Mouse (Mus musculus) hindbrain, embryonic 16.5 days (tissue): ENCODE measurements around the gene U2af1l4. TPM values are rescaled to one million over a fixed set of nuclear protein-coding genes. Genes with fewer than 3 reads are reported as not detected.

ENCODE experiments used
- ATAC-seq: fragments of 200-750 bp; cut with Nextera tagmentation; 2 replicates; pipeline ENCODE4 v1.8.0; 2017; ENCODE audit warnings: moderate TSS enrichment, moderate library complexity
- H3K27ac ChIP-seq: fragments of 300-500 bp; sonication (generic); 2 replicates; pipeline ENCODE4 v1.5.1; 2014; ENCODE audit warnings: low read depth, mild to moderate bottlenecking, control low read depth, low read length, moderate library complexity
- H3K27me3 ChIP-seq: fragments of 300-500 bp; sonication (generic); replicated peaks from 2 replicates; pipeline ENCODE4 v1.6.1; 2014; ENCODE audit warnings: low read length; ENCODE audit not compliant: control insufficient read depth, insufficient read depth
- H3K36me3 ChIP-seq: fragments of 300-500 bp; sonication (generic); 2 replicates; pipeline ENCODE4 v1.6.1; 2014; ENCODE audit warnings: mild to moderate bottlenecking, low read length, moderate library complexity, mixed read lengths; ENCODE audit not compliant: control insufficient read depth, insufficient read depth
- H3K4me1 ChIP-seq: fragments of 300-500 bp; sonication (generic); 2 replicates; pipeline ENCODE4 v1.6.1; 2014; ENCODE audit warnings: low read depth, low read length; ENCODE audit not compliant: control insufficient read depth, insufficient read depth
- H3K4me2 ChIP-seq: fragments of 300-500 bp; sonication (generic); 2 replicates; pipeline ENCODE4 v1.6.1; 2014; ENCODE audit warnings: mild to moderate bottlenecking, low read length, control low read depth, moderate library complexity
- H3K4me3 ChIP-seq: fragments of 300-500 bp; sonication (generic); 2 replicates; pipeline ENCODE4 v1.5.1; 2014; ENCODE audit warnings: mild to moderate bottlenecking, low read length, control low read depth, moderate library complexity
- H3K9ac ChIP-seq: fragments of 300-500 bp; sonication (generic); 2 replicates; pipeline ENCODE4 v1.6.1; 2014; ENCODE audit warnings: low read depth, mild to moderate bottlenecking, control low read depth, low read length, moderate library complexity
- H3K9me3 ChIP-seq: fragments of 300-500 bp; sonication (generic); 2 replicates; pipeline ENCODE4 v1.6.1; 2014; ENCODE audit warnings: mild to moderate bottlenecking, low read length, moderate library complexity; ENCODE audit not compliant: control insufficient read depth
- WGBS: fragments of 180-500 bp; shearing (Covaris S2); extraction: QIAGEN DNeasy Blood & Tissue Kit; methylation state at CpG from one replicate; pipeline ENCODE4 v1.1.7; 2014; 5-methylcytosine and 5-hydroxymethylcytosine counted together
- microRNA-seq: library from miRNA; unstranded; fragments of <30 nt; microRNA quantifications from one replicate; pipeline ENCODE4, GENCODE M21; 2017
- polyA plus RNA-seq: library from polyadenylated mRNA; unstranded; fragments of >200 nt; fragmentation: Nextera tagmentation; extraction: Ambion mirVana; gene quantifications from 2 replicates; pipeline ENCODE4 v1.2.1, GENCODE M21; 2015

The U2af1l4 gene
- polyA plus RNA-seq, 1 experiment from 2014 or later, result 96.9 TPM

DNA sequence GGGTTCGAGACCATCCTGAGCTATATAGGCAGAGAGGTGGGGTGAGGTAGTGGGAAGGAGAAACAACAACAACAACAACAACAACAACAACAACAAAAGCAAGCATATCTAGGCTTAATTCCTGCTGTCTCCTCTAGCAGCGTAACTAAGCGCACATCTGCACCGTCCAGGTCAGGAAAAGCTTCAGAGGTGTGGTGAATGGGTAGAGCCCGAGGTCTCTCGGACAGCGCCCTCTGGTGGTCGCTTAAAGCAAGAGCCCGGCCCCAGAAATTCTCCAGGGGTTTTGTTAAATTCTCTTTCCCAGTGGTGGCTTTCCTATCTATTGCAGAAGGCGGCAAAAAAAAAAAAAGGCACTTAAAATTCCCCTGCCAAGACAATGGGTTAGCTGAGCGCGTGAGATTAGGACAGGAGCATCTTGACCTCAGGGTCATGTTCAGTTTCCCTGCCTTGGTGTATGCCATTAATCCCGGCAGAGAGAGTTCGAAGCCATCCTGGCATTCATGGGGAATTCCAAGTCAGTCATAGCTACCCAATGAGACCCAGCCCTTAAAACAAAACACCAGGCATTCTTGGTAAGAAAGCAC lies 50.5 kb downstream of the U2af1l4 start:
- no peak overlapping the region for H3K4me2 ChIP-seq
- no peak overlapping the region for H3K27ac ChIP-seq
- no peaks in the 10 kb centered on the region for H3K4me1 ChIP-seq
- H3K9ac ChIP-seq, result no peak overlapping the region
- ATAC-seq, result no peak
- H3K4me3 ChIP-seq, result no peak overlapping the region
- no peaks in the 10 kb centered on the region for H3K27me3 ChIP-seq
- no peaks in the 10 kb centered on the region for H3K9me3 ChIP-seq
- peaks cover 28% of the 10 kb centered on the region for H3K36me3 ChIP-seq
- WGBS, result 29% methylated on average over 14 of the region's 14 CpGs

DNA sequence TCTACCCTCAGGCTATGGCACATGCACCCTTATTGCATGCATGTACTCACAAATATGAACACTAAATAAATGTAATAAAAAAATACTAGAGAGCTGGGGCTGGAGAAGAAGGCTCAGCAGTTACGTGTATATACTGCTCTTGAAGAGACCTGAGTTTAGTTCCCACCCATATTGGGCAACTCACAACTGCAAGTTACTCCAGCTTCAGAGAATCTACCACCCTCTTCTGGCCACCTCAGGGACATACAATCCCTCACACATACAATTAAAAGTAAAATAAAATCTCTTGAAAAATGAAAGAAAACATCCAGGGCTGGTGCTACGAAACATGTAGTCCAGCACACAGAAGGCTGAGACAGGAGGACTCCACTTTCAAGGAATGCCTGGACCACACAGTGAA lies 51.4 kb downstream of the U2af1l4 start:
- H3K27me3 ChIP-seq, result no peaks in the 10 kb centered on the region
- H3K36me3 ChIP-seq, result peaks cover 36% of the 10 kb centered on the region
- H3K4me2 ChIP-seq, result no peak overlapping the region
- ATAC-seq, result no peak
- H3K27ac ChIP-seq, result no peak overlapping the region
- no peaks in the 10 kb centered on the region for H3K9me3 ChIP-seq
- WGBS, result 74% methylated on average over 2 of the region's 2 CpGs
- H3K4me3 ChIP-seq, result no peak overlapping the region
- no peak overlapping the region for H3K9ac ChIP-seq
- no peaks in the 10 kb centered on the region for H3K4me1 ChIP-seq

Small RNA genes lying within 50 kb of the gene (microRNA-seq; reads per million reads assigned to microRNA genes)
- gene Gm38670 (0.83 reads per million), gene Mir3569 (1.2 reads per million)

Other genes with a start within 250 kb of the U2af1l4 start
- gene Syne4, start 248.5 kb upstream of the U2af1l4 start, polyA plus RNA-seq, result 14.6 and 14.8 TPM in 2 replicates
- gene E130208F15Rik, start 241.6 kb upstream of the U2af1l4 start, polyA plus RNA-seq, result 0.21 and 0.54 TPM in 2 replicates
- gene Sdhaf1, start 239.4 kb upstream of the U2af1l4 start, polyA plus RNA-seq, result 16.8 and 17.0 TPM in 2 replicates
- 15.8 and 16.8 TPM in 2 replicates for gene Lrfn3, start 200.5 kb upstream of the U2af1l4 start, polyA plus RNA-seq
- 29.7 and 31.5 TPM in 2 replicates for gene Tyrobp, start 149.5 kb upstream of the U2af1l4 start, polyA plus RNA-seq
- 0.95 and 0.97 TPM in 2 replicates for gene Hcst, start 143.4 kb upstream of the U2af1l4 start, polyA plus RNA-seq
- 2.5 and 2.9 TPM in 2 replicates for gene Nfkbid, start 141.6 kb upstream of the U2af1l4 start, polyA plus RNA-seq
- gene Aplp1, start 117.8 kb upstream of the U2af1l4 start, polyA plus RNA-seq, result 742 and 752 TPM in 2 replicates
- 3.0 and 4.2 TPM in 2 replicates for gene Kirrel2, start 105.6 kb upstream of the U2af1l4 start, polyA plus RNA-seq
- 0.98 and 1.7 TPM in 2 replicates for gene Nphs1, start 105.0 kb upstream of the U2af1l4 start, polyA plus RNA-seq
- not detected in 2 replicates for gene Prodh2, start 69.7 kb upstream of the U2af1l4 start, polyA plus RNA-seq
- 94.8 and 134 TPM in 2 replicates for gene Arhgap33, start 28.2 kb upstream of the U2af1l4 start, polyA plus RNA-seq
- gene Hspb6, start 11.1 kb upstream of the U2af1l4 start, polyA plus RNA-seq, result 14.2 TPM in 2 replicates
- gene Proser3, start 11.0 kb upstream of the U2af1l4 start, polyA plus RNA-seq, result 6.8 and 7.5 TPM in 2 replicates
- gene Lin37, start 3.5 kb upstream of the U2af1l4 start, polyA plus RNA-seq, result 51.0 and 58.7 TPM in 2 replicates
- 13.7 and 17.4 TPM in 2 replicates for gene Gm49396, start within 50 bp of the U2af1l4 start, polyA plus RNA-seq
- gene Psenen, start 326 bp downstream of the U2af1l4 start, polyA plus RNA-seq, result 121 and 132 TPM in 2 replicates
- gene Igflr1, start 2.1 kb downstream of the U2af1l4 start, polyA plus RNA-seq, result 4.0 and 6.8 TPM in 2 replicates
- gene Kmt2b, start 25.4 kb downstream of the U2af1l4 start, polyA plus RNA-seq, result 8.1 and 9.3 TPM in 2 replicates
- 0.11 and 0.21 TPM in 2 replicates for gene Zbtb32, start 35.6 kb downstream of the U2af1l4 start, polyA plus RNA-seq
- gene Upk1a, start 49.5 kb downstream of the U2af1l4 start, polyA plus RNA-seq, result 0.70 and 0.72 TPM in 2 replicates
- gene Cox6b1, start 62.9 kb downstream of the U2af1l4 start, polyA plus RNA-seq, result 1,112 and 1,310 TPM in 2 replicates
- not detected in 2 replicates for gene Etv2, start 72.6 kb downstream of the U2af1l4 start, polyA plus RNA-seq
- gene Rbm42, start 87.0 kb downstream of the U2af1l4 start, polyA plus RNA-seq, result 125 and 128 TPM in 2 replicates
- 25.7 and 28.8 TPM in 2 replicates for gene Haus5, start 101.7 kb downstream of the U2af1l4 start, polyA plus RNA-seq
- gene Pmis2, start 108.3 kb downstream of the U2af1l4 start, polyA plus RNA-seq, result not detected in 2 replicates
- not detected in 2 replicates for gene 2200002J24Rik, start 135.6 kb downstream of the U2af1l4 start, polyA plus RNA-seq
- gene Atp4a, start 148.9 kb downstream of the U2af1l4 start, polyA plus RNA-seq, result 3.0 and 3.7 TPM in 2 replicates
- 278 and 301 TPM in 2 replicates for gene Tmem147, start 166.2 kb downstream of the U2af1l4 start, polyA plus RNA-seq
- gene Gapdhs, start 180.4 kb downstream of the U2af1l4 start, polyA plus RNA-seq, result 0.82 and 1.1 TPM in 2 replicates
- 0.98 and 1.0 TPM in 2 replicates for gene Sbsn, start 188.2 kb downstream of the U2af1l4 start, polyA plus RNA-seq
- 1.8 and 2.2 TPM in 2 replicates for gene Dmkn, start 200.5 kb downstream of the U2af1l4 start, polyA plus RNA-seq
- gene Krtdap, start 224.6 kb downstream of the U2af1l4 start, polyA plus RNA-seq, result 0.38 TPM in 1 of 2 replicates, not detected in the other